Mouse (Mus musculus) lung, embryonic 14.5 days (tissue): ENCODE results near the gene Pde6g. TPM values are rescaled to one million over a fixed set of nuclear protein-coding genes. Genes with fewer than 3 reads are reported as not detected.
"Not testable (repeated sequence)": the region's sequence is repeated elsewhere in the genome, so short reads cannot be mapped to it uniquely, and the experiment has no call there.

Experiments used
- ATAC-seq: fragments of 200-750 bp; cut with Nextera tagmentation; 2 replicates; pipeline ENCODE4 v1.8.0; 2017; ENCODE audit warnings: mild to moderate bottlenecking, moderate TSS enrichment, moderate library complexity; ENCODE audit not compliant: insufficient read depth
- DNase-seq: peaks from one replicate; pipeline ENCODE4 v3.0.0-alpha.2; 2015
- H3K27ac ChIP-seq: fragments of 300-500 bp; sonication (generic); 2 replicates; pipeline ENCODE4 v1.5.1; 2014; ENCODE audit warnings: low read depth, mild to moderate bottlenecking, moderate library complexity
- H3K27me3 ChIP-seq: fragments of 300-500 bp; sonication (generic); 2 replicates; pipeline ENCODE4 v1.6.1; 2014; ENCODE audit warnings: low read length, control low read depth; ENCODE audit not compliant: insufficient read depth
- H3K36me3 ChIP-seq: fragments of 300-500 bp; sonication (generic); 2 replicates; pipeline ENCODE4 v1.6.1; 2014; ENCODE audit warnings: control low read depth; ENCODE audit not compliant: insufficient read depth
- H3K4me1 ChIP-seq: fragments of 300-500 bp; sonication (generic); 2 replicates; pipeline ENCODE4 v1.6.1; 2014; ENCODE audit warnings: antibody characterized with exemption, control low read depth; ENCODE audit not compliant: insufficient read depth
- H3K4me2 ChIP-seq: fragments of 300-500 bp; sonication (generic); 2 replicates; pipeline ENCODE4 v1.6.1; 2014; ENCODE audit warnings: mild to moderate bottlenecking
- H3K4me3 ChIP-seq: fragments of 300-500 bp; sonication (generic); 2 replicates; pipeline ENCODE4 v1.5.1; 2014; ENCODE audit warnings: low read depth, low read length
- H3K9ac ChIP-seq: fragments of 300-500 bp; sonication (generic); 2 replicates; pipeline ENCODE4 v1.6.1; 2014
- H3K9me3 ChIP-seq: fragments of 300-500 bp; sonication (generic); 2 replicates; pipeline ENCODE4 v1.6.1; 2016; ENCODE audit warnings: low read depth, low read length, control low read depth
- CTCF ChIP-seq: IDR thresholded peaks from 2 replicates; pipeline ENCODE4 v1.5.1; 2016; ENCODE audit warnings: antibody characterized with exemption, low read depth
- WGBS: fragments of 180-500 bp; shearing (Covaris S2); extraction: QIAGEN DNeasy Blood & Tissue Kit; methylation state at CpG from one replicate; pipeline ENCODE4 v1.1.7; 2014; 5-methylcytosine and 5-hydroxymethylcytosine counted together
- polyA plus RNA-seq: library from polyadenylated mRNA; unstranded; fragments of >200 nt; fragmentation: Nextera tagmentation; extraction: Ambion mirVana; gene quantifications from 2 replicates; pipeline ENCODE4 v1.2.1, GENCODE M21; 2014

Gene Pde6g
- polyA plus RNA-seq, 1 experiment from 2014 or later = 0.18 TPM

GRCm38 (mm10) chr11:120422651-120423568 is 30.4 kb downstream of the Pde6g start:
- DNase-seq (no peak), ATAC-seq (no peak)
- H3K9ac ChIP-seq = no peak overlapping the region
- no peak overlapping the region for H3K4me3 ChIP-seq
- no peak overlapping the region for H3K4me2 ChIP-seq
- no peak for TF ChIP-seq CTCF
- 71% methylated on average over 13 of the region's 13 CpGs for WGBS
- H3K4me1 ChIP-seq = no peaks in the 10 kb centered on the region
- no peak overlapping the region for H3K27ac ChIP-seq
- H3K36me3 ChIP-seq = peaks cover 92% of the 10 kb centered on the region
- H3K27me3 ChIP-seq = no peaks in the 10 kb centered on the region
- no peaks in the 10 kb centered on the region for H3K9me3 ChIP-seq

GRCm38 (mm10) chr11:120418592-120418991 is 34.7 kb downstream of the Pde6g start:
- H3K9me3 ChIP-seq = no peaks in the 10 kb centered on the region
- no peak overlapping the region for H3K27ac ChIP-seq
- ATAC-seq = no peak
- no peak overlapping the region for H3K4me3 ChIP-seq
- WGBS = 85% methylated on average over 1 of the region's 1 CpGs
- H3K4me1 ChIP-seq = no peaks in the 10 kb centered on the region
- no peak for TF ChIP-seq CTCF
- H3K9ac ChIP-seq = no peak overlapping the region
- H3K36me3 ChIP-seq = peaks cover 89% of the 10 kb centered on the region
- H3K27me3 ChIP-seq = no peaks in the 10 kb centered on the region
- H3K4me2 ChIP-seq = no peak overlapping the region
- DNase-seq = no peak

GRCm38 (mm10) chr11:120417852-120418251 is 35.4 kb downstream of the Pde6g start:
- no peak for TF ChIP-seq CTCF
- ATAC-seq = no peak
- no peak overlapping the region for H3K9ac ChIP-seq
- WGBS = 83% methylated on average over 7 of the region's 7 CpGs
- H3K4me3 ChIP-seq = no peak overlapping the region
- no peaks in the 10 kb centered on the region for H3K4me1 ChIP-seq
- peaks cover 90% of the 10 kb centered on the region for H3K36me3 ChIP-seq
- no peaks in the 10 kb centered on the region for H3K27me3 ChIP-seq
- no peak for DNase-seq
- H3K27ac ChIP-seq = no peak overlapping the region
- H3K9me3 ChIP-seq = no peaks in the 10 kb centered on the region
- H3K4me2 ChIP-seq = no peak overlapping the region

- H3K4me2 ChIP-seq, H3K27me3 ChIP-seq, H3K4me3 ChIP-seq, DNase-seq, H3K27ac ChIP-seq, H3K9ac ChIP-seq, H3K9me3 ChIP-seq, ATAC-seq, H3K4me1 ChIP-seq: not testable (repeated sequence)
- 96% methylated on average over 7 of the region's 10 CpGs for WGBS
- H3K36me3 ChIP-seq = peaks cover 92% of the 10 kb centered on the region
Observed at GRCm38 (mm10) chr11:120413621-120414020, 39.7 kb downstream of the Pde6g start.

GRCm38 (mm10) chr11:120406445-120406844 is 46.9 kb downstream of the Pde6g start:
- Histone ChIP-seq H3K27ac (no peak overlapping the region), H3K9me3 (no peaks in the 10 kb centered on the region), H3K36me3 (peaks cover 98% of the 10 kb centered on the region), H3K4me2 (no peak overlapping the region), H3K27me3 (no peaks in the 10 kb centered on the region), H3K4me1 (no peaks in the 10 kb centered on the region), H3K9ac (no peak overlapping the region), H3K4me3 (no peak overlapping the region)
- DNase-seq = no peak
- 84% methylated on average over 1 of the region's 1 CpGs for WGBS
- no peak for TF ChIP-seq CTCF
- ATAC-seq = no peak

GRCm38 (mm10) chr11:120405867-120406266 is 47.4 kb downstream of the Pde6g start:
- WGBS = 85% methylated on average over 3 of the region's 3 CpGs

GRCm38 (mm10) chr11:120404814-120405213 is 48.5 kb downstream of the Pde6g start:
- H3K9me3 ChIP-seq = no peaks in the 10 kb centered on the region
- ATAC-seq (no peak), DNase-seq (no peak)
- H3K27ac ChIP-seq = no peak overlapping the region
- no peak overlapping the region for H3K4me2 ChIP-seq
- no peaks in the 10 kb centered on the region for H3K27me3 ChIP-seq
- no peak overlapping the region for H3K9ac ChIP-seq
- peaks cover 98% of the 10 kb centered on the region for H3K36me3 ChIP-seq
- TF ChIP-seq CTCF = no peak
- WGBS = 93% methylated on average over 1 of the region's 1 CpGs
- H3K4me3 ChIP-seq = no peak overlapping the region
- no peaks in the 10 kb centered on the region for H3K4me1 ChIP-seq

More at GRCm38 (mm10) chr11:120405867-120406266, 47.4 kb downstream of the Pde6g start:
- H3K4me1 ChIP-seq = no peaks in the 10 kb centered on the region
- no peak overlapping the region for H3K27ac ChIP-seq
- ATAC-seq (no peak), DNase-seq (no peak)
- TF ChIP-seq CTCF = no peak
- no peak overlapping the region for H3K9ac ChIP-seq
- no peak overlapping the region for H3K4me2 ChIP-seq
- no peak overlapping the region for H3K4me3 ChIP-seq
- no peaks in the 10 kb centered on the region for H3K9me3 ChIP-seq
- no peaks in the 10 kb centered on the region for H3K27me3 ChIP-seq
- H3K36me3 ChIP-seq = peaks cover 98% of the 10 kb centered on the region
